Mouse (Mus musculus): ENCODE measurements around the gene Cbx1. TPM values are rescaled to one million over a fixed set of nuclear protein-coding genes. Genes with fewer than 3 reads are reported as not detected.

Gene Cbx1
- total RNA-seq, 2 experiments from 2014 or later: 49.3 to 52.2 TPM

Small RNA genes within 50 kb of the gene (microRNA-seq; reads per million reads assigned to microRNA genes)
- gene Mir152: 48.9 reads per million, percentile 50 among the genes with 10 or more reads in this experiment

Other genes starting within 250 kb of the Cbx1 start
- 10 to 100 TPM; 43.1 to 43.2 TPM for gene Snx11, start 11.6 kb upstream of the Cbx1 start, total RNA-seq (2021)
- 100 to 1,000 TPM; 167 to 175 TPM for gene Nfe2l1, start 40.8 kb downstream of the Cbx1 start, total RNA-seq (2021)
- 1 to 10 TPM; 2.5 to 3.1 TPM for gene Copz2, start 60.7 kb downstream of the Cbx1 start, total RNA-seq (2021)
- 10 to 100 TPM; 50.5 to 52.5 TPM for gene Cdk5rap3, start 127.4 kb downstream of the Cbx1 start, total RNA-seq (2021)
- not detected for gene Prr15l, start 139.0 kb downstream of the Cbx1 start, total RNA-seq (2021)
- 10 to 100 TPM; 30.9 to 32.6 TPM for gene Pnpo, start 154.9 kb downstream of the Cbx1 start, total RNA-seq (2021)
- gene Sp2, start 193.8 kb downstream of the Cbx1 start, total RNA-seq (2021): 10 to 100 TPM in 1 of 2 experiments, 1 to 10 TPM in 1; 9.9 to 10.7 TPM
- 1 to 10 TPM; 2.3 to 3.1 TPM for gene Sp6, start 224.3 kb downstream of the Cbx1 start, total RNA-seq (2021)
- 1 to 10 TPM; 3.9 to 4.2 TPM for gene Scrn2, start 240.8 kb downstream of the Cbx1 start, total RNA-seq (2021)

All from left cerebral cortex, postnatal 10 days (tissue).